Mouse (Mus musculus) c-Kit-positive CD71-positive TER-119-positive erythroid progenitor cells, embryonic 14.5 days (primary cell): Measurements from ENCODE around the gene Abcg8.
A peak's percentile ranks its signal among the peaks of the same experiment; 100 is the strongest.

Experiments used
- DNase-seq: peaks from one replicate; pipeline ENCODE4 v3.0.0-alpha.2; 2013; ENCODE audit warnings: low spot score

Abcg8 gene

GRCm38 (mm10) chr17:84658195-84658594 lies 17.9 kb upstream of the Abcg8 start:
- no peak for DNase-seq

GRCm38 (mm10) chr17:84658951-84659350 lies 17.2 kb upstream of the Abcg8 start:
- no peak for DNase-seq

- DNase-seq = no peak
These were observed 11.0 kb upstream of the Abcg8 start for GRCm38 (mm10) chr17:84665053-84665452.

GRCm38 (mm10) chr17:84665691-84666090 lies 10.4 kb upstream of the Abcg8 start:
- DNase-seq = no peak

- DNase-seq = no peak
These were observed 8.3 kb upstream of the Abcg8 start for GRCm38 (mm10) chr17:84667848-84668247.

- no peak for DNase-seq
These were observed 3.4 kb upstream of the Abcg8 start for GRCm38 (mm10) chr17:84672376-84673369.

GRCm38 (mm10) chr17:84674048-84674447 lies 2.1 kb upstream of the Abcg8 start:
- DNase-seq = no peak

GRCm38 (mm10) chr17:84675204-84675603 lies 898 bp upstream of the Abcg8 start:
- DNase-seq = no peak

- DNase-seq = no peak
These were observed 1.5 kb downstream of the Abcg8 start for GRCm38 (mm10) chr17:84677595-84677994.

- DNase-seq = no peak
These were observed 5.6 kb downstream of the Abcg8 start for GRCm38 (mm10) chr17:84681670-84682069.

GRCm38 (mm10) chr17:84682734-84683717 lies 6.9 kb downstream of the Abcg8 start, which contains the start of gene Abcg5:
Gene Abcg5 (minus strand): TSS chr17:84683011.
- no peak for DNase-seq

GRCm38 (mm10) chr17:84684284-84684683 lies 8.2 kb downstream of the Abcg8 start:
- no peak for DNase-seq

- no peak for DNase-seq
These were observed 9.2 kb downstream of the Abcg8 start for GRCm38 (mm10) chr17:84685286-84685685.

GRCm38 (mm10) chr17:84687994-84688393 lies 11.9 kb downstream of the Abcg8 start:
- DNase-seq = no peak

- no peak for DNase-seq
These were observed 12.7 kb downstream of the Abcg8 start for GRCm38 (mm10) chr17:84688834-84689233.

GRCm38 (mm10) chr17:84689316-84689715 lies 13.2 kb downstream of the Abcg8 start:
- DNase-seq = no peak

- no peak for DNase-seq
These were observed 14.0 kb downstream of the Abcg8 start for GRCm38 (mm10) chr17:84690111-84690510.

- DNase-seq = no peak
These were observed 17.6 kb downstream of the Abcg8 start for GRCm38 (mm10) chr17:84693741-84694140.

GRCm38 (mm10) chr17:84696537-84696936 lies 20.4 kb downstream of the Abcg8 start:
- no peak for DNase-seq

GRCm38 (mm10) chr17:84698727-84699126 lies 22.6 kb downstream of the Abcg8 start:
- peak; percentile 44 for DNase-seq

GRCm38 (mm10) chr17:84707407-84707806 lies 31.3 kb downstream of the Abcg8 start:
- DNase-seq = no peak

- DNase-seq = no peak
These were observed 32.7 kb downstream of the Abcg8 start for GRCm38 (mm10) chr17:84708818-84709217.
